Mouse (Mus musculus): ENCODE measurements around the gene Skint5. TPM values are rescaled to one million over a fixed set of nuclear protein-coding genes. Genes with fewer than 3 reads are reported as not detected.

The Skint5 gene
- polyA plus RNA-seq (2012; rRNA removed): not detected in 2 replicates

DNA sequence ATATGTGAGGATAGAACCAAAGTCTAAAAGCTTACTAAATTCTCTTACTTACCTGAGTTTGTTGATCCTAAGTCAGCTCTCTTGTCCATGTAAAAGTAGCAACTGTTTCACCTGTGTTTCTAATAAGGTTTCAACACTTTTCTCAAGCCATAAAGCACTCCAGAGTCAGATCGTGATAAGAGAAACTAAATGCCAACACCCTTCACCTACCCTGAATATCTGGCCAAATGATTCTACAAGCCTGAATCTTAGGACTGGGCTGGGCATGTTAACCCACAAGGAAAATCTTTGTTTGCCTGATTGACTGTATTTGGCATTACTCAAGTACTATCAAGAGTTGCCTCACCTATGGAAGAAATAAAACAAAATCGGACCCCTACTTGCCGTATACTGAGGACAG, at the start of gene Skint5:
Skint5 (minus strand) TSS at position 101 of the 400 bp plus-strand sequence.

Other genes starting within 250 kb of the Skint5 start
- not detected in 2 replicates for gene Skint11, start 163.9 kb upstream of the Skint5 start, polyA plus RNA-seq (2012; rRNA removed)

Data from liver, embryonic 14 days (tissue).